Mouse (Mus musculus) brain, embryonic 14.5 days (tissue): ENCODE measurements at regions not wholly inside any gene's neighbourhood (a gene's known extent, or its start where the extent isn't known, plus 50 kb on each side); places are given as distances from the start of the nearest gene placed in this dataset.

Experiments used
- CTCF ChIP-seq: fragments of 200-500 bp; IDR thresholded peaks from 2 replicates; pipeline ENCODE4 v1.5.1; 2012; ENCODE audit warnings: inconsistent platforms, mild to moderate bottlenecking, moderate library complexity, borderline replicate concordance; ENCODE audit not compliant: insufficient read depth, insufficient read length; ENCODE audit errors: extremely low read depth
- POLR2A ChIP-seq: fragments of 200-500 bp; IDR thresholded peaks from 2 replicates; pipeline ENCODE4 v1.6.1; 2012; ENCODE audit warnings: mild to moderate bottlenecking, inconsistent platforms, borderline replicate concordance; ENCODE audit not compliant: poor library complexity, insufficient read depth, insufficient read length, severe bottlenecking; ENCODE audit errors: extremely low read depth

DNA sequence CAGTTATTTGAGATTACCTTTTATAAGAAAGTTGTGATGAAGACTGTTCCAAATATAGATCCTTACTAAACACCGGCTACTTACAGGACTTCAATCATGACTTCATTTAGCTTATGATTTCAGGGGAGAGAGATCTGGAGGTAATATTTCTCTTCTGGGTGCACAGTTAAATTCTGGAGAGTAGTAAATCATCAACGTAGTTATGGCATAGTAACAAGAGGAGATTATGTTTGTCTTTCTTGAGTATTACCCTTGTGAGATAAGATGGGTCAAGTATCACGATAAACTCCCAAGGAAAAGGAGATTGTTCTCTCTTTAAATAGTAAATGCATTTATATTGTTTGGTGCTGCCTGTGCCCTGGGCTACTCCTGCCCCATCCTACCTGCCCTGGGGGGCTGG, 734.5 kb upstream of the Adgrl2 start:
- TF ChIP-seq POLR2A = no peak
- TF ChIP-seq CTCF = no peak
